Mouse (Mus musculus): ENCODE measurements at regions not wholly inside any gene's neighbourhood (a gene's known extent, or its start where the extent isn't known, plus 50 kb on each side); places are given as distances from the start of the nearest gene placed in this dataset.
"Not testable (repeated sequence)": the region's sequence is repeated elsewhere in the genome, so short reads cannot be mapped to it uniquely, and the experiment has no call there.

DNA sequence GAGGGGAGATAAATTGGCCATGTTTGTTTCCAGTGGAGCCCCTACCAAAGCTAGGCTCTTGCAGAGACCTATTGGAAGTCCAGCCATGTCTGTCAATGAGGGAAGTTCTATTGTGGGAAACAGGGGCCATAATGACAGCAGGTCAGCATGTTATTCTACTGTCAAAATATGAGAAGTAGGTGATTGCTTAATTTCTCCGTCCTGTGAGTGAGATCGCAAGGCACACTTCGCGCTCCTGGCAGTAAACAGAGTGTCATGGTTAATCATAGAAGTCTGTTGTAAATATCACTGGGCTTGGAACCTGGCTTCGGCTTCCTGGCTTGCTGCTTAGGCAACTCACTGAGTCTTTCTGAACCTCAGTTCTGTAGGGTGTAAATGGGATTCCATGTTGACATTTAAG, 72.5 kb upstream of the Ccdc122 start:
- no peak for DNase-seq (ENCODE audit: low read depth, low spot score)

DNA sequence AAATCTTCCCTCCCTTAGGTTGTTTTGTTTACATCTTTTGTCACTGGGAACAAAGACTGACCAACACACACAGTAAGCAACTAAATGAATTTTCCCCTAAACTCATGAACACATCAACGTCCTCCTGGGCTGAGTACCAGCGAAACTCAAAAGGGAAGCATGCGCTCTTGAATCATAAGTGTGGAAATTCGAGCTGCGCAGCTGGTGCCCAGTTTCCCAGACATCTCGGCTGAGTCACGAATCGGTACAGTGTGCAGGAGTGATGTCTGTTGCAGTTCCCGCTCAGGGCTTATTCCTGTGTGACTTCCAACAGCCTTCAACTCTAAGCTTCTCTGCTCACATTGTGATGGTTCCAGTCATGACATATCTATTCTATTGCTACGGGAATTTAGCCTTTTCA, 77.7 kb upstream of the Ccdc122 start:
- DNase-seq (ENCODE audit: low read depth, low spot score): peak; percentile 69

- DNase-seq (ENCODE audit: low read depth, low spot score): no peak
Observed at GRCm38 (mm10) chr14:76957136-76957535, 79.4 kb upstream of the Ccdc122 start.

DNA sequence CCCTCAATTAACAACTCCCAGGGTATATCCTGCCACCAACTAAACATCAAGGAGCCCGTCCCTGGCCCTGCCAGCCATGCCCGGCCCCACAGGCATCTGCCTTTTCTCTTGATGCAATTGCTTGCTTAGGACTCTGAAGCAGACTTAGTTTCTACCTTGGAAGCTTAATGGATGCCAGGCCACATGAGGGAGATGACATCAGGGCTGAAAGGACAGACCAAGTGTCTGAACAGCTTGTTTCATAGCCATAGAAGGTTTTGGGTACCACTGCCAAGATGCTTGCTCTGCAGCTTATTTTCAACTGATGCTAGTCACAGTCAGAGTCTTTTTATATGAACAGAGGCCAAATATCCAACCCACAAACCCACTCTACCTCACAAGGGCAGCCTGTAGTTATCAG, 83.4 kb upstream of the Ccdc122 start:
- no peak for DNase-seq (ENCODE audit: low read depth, low spot score)

DNA sequence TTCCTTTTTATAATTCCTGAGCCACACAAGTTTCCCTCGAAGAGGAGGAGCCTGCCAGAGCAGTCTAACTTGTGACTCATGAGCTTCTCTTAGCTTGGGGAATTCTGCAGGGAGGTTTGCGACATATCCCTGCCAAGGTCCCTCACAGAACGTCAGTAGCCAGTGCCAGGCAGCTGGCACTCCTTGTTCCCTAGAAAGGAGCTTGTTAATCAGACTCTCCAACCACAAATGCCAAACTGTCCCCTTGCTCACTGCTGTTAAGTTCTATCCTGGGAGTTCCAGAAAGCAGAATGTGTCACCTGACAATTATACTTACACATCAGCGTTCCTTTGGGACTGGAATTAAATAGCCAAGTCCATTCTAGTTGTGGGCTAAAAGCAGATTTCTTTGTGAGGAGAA, 85.1 kb upstream of the Ccdc122 start:
- peak; percentile 76 for DNase-seq (ENCODE audit: low read depth, low spot score)

DNA sequence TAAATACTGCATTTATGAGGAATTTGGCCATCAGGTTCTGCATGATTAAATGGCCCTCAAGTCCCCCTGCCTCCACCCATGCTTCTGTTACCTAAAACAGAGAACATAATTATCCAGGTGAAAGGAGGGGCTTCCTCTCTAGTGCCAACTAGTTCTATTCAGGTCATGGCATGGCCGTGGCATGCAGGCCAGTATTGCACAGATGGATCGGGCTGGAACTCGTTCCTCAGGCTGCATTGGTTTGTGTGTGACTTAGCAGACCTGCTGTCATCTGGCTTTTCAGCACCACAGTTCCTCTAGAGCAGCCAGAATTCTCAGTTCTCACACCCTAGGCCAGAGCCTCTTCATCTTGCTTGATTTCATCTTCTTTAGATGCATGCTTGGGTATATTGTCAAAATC, 87.2 kb upstream of the Ccdc122 start:
- no peak for DNase-seq (ENCODE audit: low read depth, low spot score)

DNA sequence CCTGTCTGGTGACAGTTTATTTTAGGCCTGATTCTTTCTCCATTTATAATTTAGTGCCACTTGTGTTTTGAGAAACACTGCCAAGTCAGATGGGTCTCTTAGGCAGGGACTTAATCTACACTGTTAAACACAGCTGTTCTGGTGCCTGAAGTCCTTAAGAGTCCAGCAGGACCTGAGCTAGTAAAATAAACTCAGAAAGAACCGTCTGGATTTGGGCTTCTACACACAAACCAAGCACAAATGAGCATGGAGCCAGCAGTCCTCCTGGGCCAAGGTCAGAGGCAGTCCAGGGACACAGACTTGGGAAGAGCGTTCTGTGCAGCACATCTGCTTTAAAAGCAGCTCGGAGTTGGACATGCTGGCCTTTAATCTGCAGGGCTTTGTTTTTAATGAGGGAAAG, 87.6 kb upstream of the Ccdc122 start:
- no peak for DNase-seq (ENCODE audit: low read depth, low spot score)

DNA sequence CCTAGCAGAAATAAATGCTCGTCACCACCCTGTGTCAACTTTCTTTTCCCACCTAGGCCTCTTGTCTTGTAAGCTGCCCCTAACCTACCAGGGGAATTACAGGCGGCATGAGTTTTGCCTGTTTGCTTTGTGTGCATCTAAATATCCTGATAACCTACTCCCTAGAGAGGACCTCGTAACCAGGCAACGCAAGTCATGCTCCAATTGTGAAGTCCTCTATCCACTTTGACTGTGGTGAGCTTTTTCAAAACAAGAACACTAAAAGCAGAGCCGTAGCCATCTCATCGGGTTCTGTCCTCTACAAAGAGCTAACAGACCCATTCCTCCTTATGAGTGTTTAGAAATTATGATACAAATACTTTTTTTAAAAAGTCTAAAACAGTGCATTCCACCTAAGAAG, 88.1 kb upstream of the Ccdc122 start:
- no peak for DNase-seq (ENCODE audit: low read depth, low spot score)

DNA sequence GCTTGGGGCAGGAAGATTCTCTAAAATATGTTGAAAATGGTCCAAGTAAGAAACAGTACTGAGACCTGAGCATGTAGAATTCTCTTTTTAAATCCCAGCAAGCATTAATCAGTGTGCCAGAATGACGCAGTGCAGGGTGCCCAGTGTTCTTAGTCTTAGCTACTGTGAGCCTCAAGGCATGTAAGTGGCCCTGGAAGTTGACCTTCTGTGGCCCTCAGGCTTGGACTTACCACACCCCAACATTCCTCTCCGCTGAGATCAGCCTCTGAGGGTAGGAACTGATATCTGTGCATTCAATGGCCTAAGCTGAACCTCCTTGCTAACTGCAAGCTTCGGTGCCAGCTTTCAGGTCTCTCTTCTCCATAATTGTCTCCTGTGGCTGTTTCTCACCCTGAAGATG, 89.4 kb upstream of the Ccdc122 start:
- peak; percentile 91 for DNase-seq (ENCODE audit: low read depth, low spot score)

DNA sequence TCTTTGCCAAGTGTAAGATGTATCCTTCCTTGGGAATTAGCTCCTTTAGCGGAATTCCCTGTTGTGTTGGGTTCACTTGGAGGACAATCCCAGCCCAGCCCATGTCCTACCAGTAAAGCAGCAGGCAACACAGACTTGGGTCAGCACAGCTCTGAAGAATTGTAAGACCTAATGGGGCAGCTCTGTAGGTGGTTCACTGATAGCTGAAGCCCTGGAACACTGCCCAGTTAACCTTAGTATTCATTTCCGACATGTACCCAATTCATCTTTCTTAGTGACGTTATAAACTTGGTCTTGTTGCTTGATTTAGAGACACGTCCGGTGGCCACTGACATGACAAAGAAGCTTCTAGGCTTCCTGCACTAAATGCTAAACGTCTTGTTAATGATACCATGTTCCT, 90.9 kb upstream of the Ccdc122 start:
- DNase-seq (ENCODE audit: low read depth, low spot score): no peak

GRCm38 (mm10) chr14:76941474-76942212, 94.9 kb upstream of the Ccdc122 start:
- no peak for DNase-seq (ENCODE audit: low read depth, low spot score)

GRCm38 (mm10) chr14:76940507-76940906, 96.1 kb upstream of the Ccdc122 start:
- no peak for DNase-seq (ENCODE audit: low read depth, low spot score)

- no peak for DNase-seq (ENCODE audit: low read depth, low spot score)
Observed at GRCm38 (mm10) chr14:76936671-76937070, 99.9 kb upstream of the Ccdc122 start.

DNA sequence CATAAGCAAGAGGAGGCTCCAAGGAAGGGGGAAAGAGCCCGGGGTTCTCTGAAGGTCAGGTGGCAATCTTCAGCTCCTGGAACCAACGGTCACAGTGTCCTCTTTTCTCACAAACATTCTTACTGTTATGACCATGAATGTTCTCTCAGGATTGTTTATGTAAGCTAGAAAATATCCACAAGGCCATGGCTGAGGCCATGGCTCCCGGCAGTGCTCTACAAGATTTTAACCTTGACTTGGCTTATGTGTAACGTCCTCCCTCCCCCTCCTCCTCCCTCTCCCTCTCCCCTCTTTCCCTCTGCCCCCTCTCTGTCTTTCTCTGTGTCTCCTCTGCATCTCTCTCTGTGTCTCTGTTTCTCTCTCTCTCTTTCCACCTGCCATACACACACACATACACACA, 100.5 kb upstream of the Ccdc122 start:
- DNase-seq (ENCODE audit: low read depth, low spot score): not testable (repeated sequence)

- no peak for DNase-seq (ENCODE audit: low read depth, low spot score)
Observed at GRCm38 (mm10) chr14:76935453-76935852, 101.1 kb upstream of the Ccdc122 start.

- no peak for DNase-seq (ENCODE audit: low read depth, low spot score)
Observed at GRCm38 (mm10) chr14:76932890-76933289, 103.7 kb upstream of the Ccdc122 start.

- DNase-seq (ENCODE audit: low read depth, low spot score): peak; percentile 26
Observed at GRCm38 (mm10) chr14:76931398-76931797, 105.2 kb upstream of the Ccdc122 start.

DNA sequence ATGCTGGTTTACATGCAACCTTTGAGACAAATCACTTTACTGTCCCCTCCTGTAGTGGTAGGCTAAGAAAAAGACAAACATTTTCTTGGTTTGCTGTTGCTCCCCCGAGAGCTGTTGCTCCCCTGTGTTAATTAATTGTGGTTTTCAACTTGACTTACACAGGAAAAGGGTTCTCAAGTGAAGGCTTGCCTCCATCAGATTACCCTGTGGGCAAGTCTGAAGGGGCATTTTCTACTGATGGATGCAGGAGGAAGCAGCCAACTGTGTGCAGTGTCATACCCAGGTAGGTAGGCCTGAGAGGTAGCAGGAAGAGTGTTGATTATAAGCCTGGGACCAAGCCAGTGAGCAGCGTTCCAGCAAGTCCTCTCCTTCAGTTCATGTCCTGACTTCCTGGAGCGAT, 107.0 kb upstream of the Ccdc122 start:
- DNase-seq (ENCODE audit: low read depth, low spot score): no peak

DNA sequence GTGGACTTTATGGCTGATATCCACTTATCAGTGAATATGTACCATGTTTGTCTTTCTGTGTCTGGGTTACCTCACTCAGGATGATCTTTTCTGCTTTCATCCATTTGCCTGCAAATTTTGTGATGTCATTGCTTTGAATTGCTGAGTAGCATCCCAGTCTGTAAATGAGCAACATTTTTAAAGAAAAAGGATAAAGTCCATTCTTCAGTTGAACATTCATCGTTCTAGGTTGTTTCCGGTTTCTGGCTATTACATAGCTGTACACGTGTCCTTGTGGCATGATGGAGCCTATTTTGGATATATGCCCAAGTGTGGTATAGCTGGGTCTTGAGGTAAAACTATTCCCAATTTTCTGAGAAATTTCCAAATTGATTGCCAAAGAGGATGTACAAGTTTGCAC, 107.9 kb upstream of the Ccdc122 start:
- DNase-seq (ENCODE audit: low read depth, low spot score): no peak

- DNase-seq (ENCODE audit: low read depth, low spot score): no peak
Observed at GRCm38 (mm10) chr14:76927245-76927806, 109.2 kb upstream of the Ccdc122 start.

- DNase-seq (ENCODE audit: low read depth, low spot score): no peak
Observed at GRCm38 (mm10) chr14:76926416-76926815, 110.2 kb upstream of the Ccdc122 start.

GRCm38 (mm10) chr14:76922399-76922939, 114.1 kb upstream of the Ccdc122 start:
- no peak for DNase-seq (ENCODE audit: low read depth, low spot score)

DNA sequence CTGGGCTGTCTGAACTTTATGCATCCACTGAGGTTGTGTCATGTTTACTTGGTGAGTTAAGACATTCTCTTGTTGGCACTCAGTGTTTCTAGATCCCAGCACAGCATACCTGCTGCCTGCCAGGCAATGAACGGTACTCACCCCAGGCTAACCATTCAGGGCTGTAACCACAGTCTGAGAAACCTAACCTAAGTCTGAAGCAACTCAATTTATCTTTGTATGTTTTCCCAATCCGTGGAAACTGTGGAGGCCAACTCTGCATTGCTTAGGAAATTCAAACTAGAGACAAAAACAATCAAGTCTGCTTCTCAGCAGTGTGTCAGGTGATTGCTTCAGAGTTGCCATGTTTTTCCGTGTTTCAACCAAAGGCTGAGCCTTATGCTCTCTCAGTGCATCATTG, 118.5 kb upstream of the Ccdc122 start:
- no peak for DNase-seq (ENCODE audit: low read depth, low spot score)

Measured in 3T3-L1 (cell line).